Mouse (Mus musculus): Measurements from ENCODE around the gene Grap2.
"Not testable (repeated sequence)": the region's sequence is repeated elsewhere in the genome, so short reads cannot be mapped to it uniquely, and the experiment has no call there.

The Grap2 gene

GRCm38 (mm10) chr15:80566696-80567095 is 5.7 kb upstream of the Grap2 start:
- DNase-seq (ENCODE audit: low spot score in 2 of 2) = no peak

GRCm38 (mm10) chr15:80567139-80567538 is 5.3 kb upstream of the Grap2 start:
- DNase-seq (ENCODE audit: low spot score in 2 of 2) = no peak

- no peak for DNase-seq (ENCODE audit: low spot score in 2 of 2)
These were observed 4.7 kb upstream of the Grap2 start for GRCm38 (mm10) chr15:80567731-80568130.

- DNase-seq (ENCODE audit: low spot score in 2 of 2) = no peak
These were observed 3.2 kb upstream of the Grap2 start for GRCm38 (mm10) chr15:80569205-80569604.

- DNase-seq (ENCODE audit: low spot score in 2 of 2) = no peak
These were observed 2.2 kb upstream of the Grap2 start for GRCm38 (mm10) chr15:80570226-80570625.

GRCm38 (mm10) chr15:80571611-80572010 is 783 bp upstream of the Grap2 start:
- DNase-seq (ENCODE audit: low spot score in 2 of 2) = peak in 1 of 2 experiments; percentile 34

- DNase-seq (ENCODE audit: low spot score in 2 of 2) = no peak
These were observed 572 bp downstream of the Grap2 start for GRCm38 (mm10) chr15:80572811-80573520.

- no peak for DNase-seq (ENCODE audit: low spot score in 2 of 2)
These were observed 2.0 kb downstream of the Grap2 start for GRCm38 (mm10) chr15:80574211-80575040.

- no peak for DNase-seq (ENCODE audit: low spot score in 2 of 2)
These were observed 3.5 kb downstream of the Grap2 start for GRCm38 (mm10) chr15:80575817-80576370.

GRCm38 (mm10) chr15:80576415-80576994 is 4.1 kb downstream of the Grap2 start:
- no peak for DNase-seq (ENCODE audit: low spot score in 2 of 2)

GRCm38 (mm10) chr15:80577166-80577960 is 5.0 kb downstream of the Grap2 start:
- DNase-seq (ENCODE audit: low spot score in 2 of 2) = no peak

GRCm38 (mm10) chr15:80579121-80579520 is 6.7 kb downstream of the Grap2 start:
- DNase-seq (ENCODE audit: low spot score in 2 of 2) = no peak

- not testable (repeated sequence) for DNase-seq (ENCODE audit: low spot score in 2 of 2)
These were observed 8.2 kb downstream of the Grap2 start for GRCm38 (mm10) chr15:80580585-80580984.

- no peak for DNase-seq (ENCODE audit: low spot score in 2 of 2)
These were observed 10.4 kb downstream of the Grap2 start for GRCm38 (mm10) chr15:80582581-80583495.

- no peak for DNase-seq (ENCODE audit: low spot score in 2 of 2)
These were observed 13.9 kb downstream of the Grap2 start for GRCm38 (mm10) chr15:80586296-80586695.

- DNase-seq (ENCODE audit: low spot score in 2 of 2) = no peak
These were observed 18.2 kb downstream of the Grap2 start for GRCm38 (mm10) chr15:80590641-80591040.

GRCm38 (mm10) chr15:80592737-80593136 is 20.3 kb downstream of the Grap2 start:
- no peak for DNase-seq (ENCODE audit: low spot score in 2 of 2)

GRCm38 (mm10) chr15:80593877-80594276 is 21.5 kb downstream of the Grap2 start:
- no peak for DNase-seq (ENCODE audit: low spot score in 2 of 2)

GRCm38 (mm10) chr15:80598750-80599149 is 26.4 kb downstream of the Grap2 start:
- no peak for DNase-seq (ENCODE audit: low spot score in 2 of 2)

GRCm38 (mm10) chr15:80599213-80599750 is 26.9 kb downstream of the Grap2 start:
- DNase-seq (ENCODE audit: low spot score in 2 of 2) = peak; percentile 57 to 85
